Mouse (Mus musculus) small intestine, adult 2 months (tissue): ENCODE measurements around the gene Gabarapl2.

Experiments
- CTCF ChIP-seq: fragments of 200-500 bp; IDR thresholded peaks from 2 replicates; pipeline ENCODE4 v1.5.1; 2012; ENCODE audit warnings: low read depth, mild to moderate bottlenecking, control low read depth, inconsistent platforms, low read length, moderate library complexity, mixed read lengths; ENCODE audit not compliant: insufficient replicate concordance, insufficient read length; ENCODE audit errors: extremely low read depth
- POLR2A ChIP-seq: fragments of 200-500 bp; IDR thresholded peaks from 2 replicates; pipeline ENCODE4 v1.6.1; 2012; ENCODE audit warnings: low read depth, mild to moderate bottlenecking, control low read depth, inconsistent platforms, low read length, moderate library complexity

- no peak for TF ChIP-seq POLR2A
- TF ChIP-seq CTCF: peak; percentile 87; the same call in 1 of the 2 replicates
Observed at GRCm38 (mm10) chr8:111989911-111990310, 49.4 kb downstream of the Gabarapl2 start.
